24 mouse cellular contexts compared by ENCODE assay signal in the genomic region with DNA sequence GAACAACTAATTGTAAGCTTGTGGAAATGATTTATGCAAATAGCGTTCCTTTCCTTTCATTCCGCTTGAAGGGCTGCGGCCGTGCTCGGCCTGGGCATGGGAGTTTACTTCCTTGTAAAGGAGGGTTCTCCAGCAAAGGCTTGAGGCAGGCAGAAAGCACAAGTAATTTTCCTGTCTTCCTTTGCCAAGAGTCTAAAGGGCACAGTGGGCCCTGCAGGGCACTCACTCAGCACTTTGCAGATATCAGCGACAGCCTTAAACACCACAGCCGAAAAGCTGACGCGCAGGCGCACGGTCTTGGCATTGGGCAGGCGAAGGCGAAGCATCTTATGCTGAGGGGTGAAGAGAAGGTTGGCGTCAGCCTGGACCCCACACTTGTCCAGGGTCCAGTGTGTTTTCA. TPM values are rescaled to one million over a fixed set of nuclear protein-coding genes. Genes with fewer than 3 reads are reported as not detected.
A peak's percentile ranks its signal among the peaks of the same experiment; 100 is the strongest.
DNase-seq lines count a peak whose midpoint lies in the region; ATAC-seq and TF ChIP-seq lines count a peak whose summit lies in the region.
"Had no signal": no experiment of that assay in that cellular context is flagged by ENCODE, and none has a peak within 500 bp of the region (broad histone marks: within the 10 kb centered on the region; RNA-seq: fewer than 3 reads in every experiment).

No protein-coding gene starts in this region.

- H3K4me2 ChIP-seq in lung, postnatal 0 days (replicated peaks; ENCODE audit: low read depth, low read length), result no peak overlapping the region
- no peak overlapping the region for H3K4me2 ChIP-seq in intestine, postnatal 0 days (replicated peaks; ENCODE audit: low read depth)
- no peak overlapping the region for H3K4me2 ChIP-seq in stomach, embryonic 16.5 days (ENCODE audit: low read depth, low read length)
- H3K4me2 ChIP-seq: midbrain, embryonic 11.5 days; neural tube, embryonic 15.5 days had no signal

- H3K27me3 ChIP-seq in lung, postnatal 0 days (replicated peaks; ENCODE audit: insufficient read depth, low read length), result no peaks in the 10 kb centered on the region
- H3K27me3 ChIP-seq in intestine, postnatal 0 days (replicated peaks; ENCODE audit: control insufficient read depth, insufficient read depth, low read length), result no peaks in the 10 kb centered on the region
- H3K27me3 ChIP-seq in stomach, embryonic 16.5 days (ENCODE audit: control insufficient read depth, insufficient read depth, low read length), result peaks cover 9% of the 10 kb centered on the region; the same call in 1 of the 2 replicates

- peak; percentile 32 for DNase-seq in lung, postnatal 0 days (ENCODE audit: low spot score)
- DNase-seq in lung, postnatal 14 days, result no peak
- DNase-seq in kidney, postnatal 10 days, result peak; percentile 64
- no peak for DNase-seq in left cerebral cortex, adult 8-10 months (ENCODE audit: low spot score in 2 of 2)
- DNase-seq in embryo, embryonic 9.5 days (ENCODE audit: extremely low spot score), result no peak
- no peak for DNase-seq in heart, postnatal 14 days
- DNase-seq: adrenal gland, postnatal 10 days; cerebellum, adult 18-20 months; gastrocnemius, adult 2 months; heart, adult 11 months; layer of hippocampus, adult 9-11 months; liver; liver, postnatal 0 days; retina, postnatal 1 day had no signal

- intact Hi-C loops in heart, postnatal 14 days (cut with DNase I), result no loop called here

- no peak overlapping the region for H3K27ac ChIP-seq in lung, postnatal 0 days (ENCODE audit: low read length)
- H3K27ac ChIP-seq in intestine, postnatal 0 days (ENCODE audit: low read depth, low read length), result peak overlapping the region; percentile 64
- 0 out of 2 replicates have a peak overlapping the region, but pooled peaks have one; percentile 5 for H3K27ac ChIP-seq in stomach, embryonic 16.5 days (ENCODE audit: low read length)
- H3K27ac ChIP-seq: gastrocnemius, adult 2 months; hindbrain, embryonic 10.5 days; macrophage; neural tube, embryonic 15.5 days had no signal

- no peak overlapping the region for H3K9ac ChIP-seq in lung, postnatal 0 days (replicated peaks; ENCODE audit: low read depth)
- H3K9ac ChIP-seq in intestine, postnatal 0 days (ENCODE audit: low read depth, low read length), result no peak overlapping the region
- no peak overlapping the region for H3K9ac ChIP-seq in stomach, embryonic 16.5 days (ENCODE audit: low read length)
- H3K9ac ChIP-seq: liver, postnatal 0 days; neural tube, embryonic 15.5 days had no signal

- no peaks in the 10 kb centered on the region for H3K4me1 ChIP-seq in lung, postnatal 0 days (ENCODE audit: insufficient read depth, low read depth, low read length)
- 0 out of 2 replicates have a peak, but pooled peaks cover 5% of the 10 kb centered on the region for H3K4me1 ChIP-seq in intestine, postnatal 0 days (replicated peaks; ENCODE audit: control insufficient read depth, insufficient read depth, low read length)
- no peaks in the 10 kb centered on the region for H3K4me1 ChIP-seq in stomach, embryonic 16.5 days (ENCODE audit: control insufficient read depth, insufficient read depth, low read length)
- H3K4me1 ChIP-seq: hindbrain, embryonic 10.5 days; neural tube, embryonic 15.5 days had no signal

- no peaks in the 10 kb centered on the region for H3K36me3 ChIP-seq in lung, postnatal 0 days (ENCODE audit: insufficient read depth, low read length)
- H3K36me3 ChIP-seq in intestine, postnatal 0 days (ENCODE audit: control insufficient read depth, insufficient read depth), result peaks cover 4% of the 10 kb centered on the region; the same call in 1 of the 2 replicates
- H3K36me3 ChIP-seq in stomach, embryonic 16.5 days (ENCODE audit: control insufficient read depth, insufficient read depth, low read length), result peaks cover 5% of the 10 kb centered on the region; the same call in 1 of the 2 replicates
- H3K36me3 ChIP-seq: hindbrain, embryonic 10.5 days; neural tube, embryonic 15.5 days had no signal

- WGBS in lung, postnatal 0 days, result 75% methylated on average over 14 of the region's 14 CpGs
- 41% methylated on average over 14 of the region's 14 CpGs for WGBS in intestine, postnatal 0 days
- 76% methylated on average over 14 of the region's 14 CpGs for WGBS in stomach, embryonic 16.5 days

- TF ChIP-seq EP300 in lung, postnatal 0 days (IDR thresholded peaks at IDR 0.05), result no peak

- ATAC-seq in lung, postnatal 0 days, result no peak; the same call in 1 of the 2 replicates
- ATAC-seq in intestine, postnatal 0 days, result peak; percentile 96
- ATAC-seq in stomach, embryonic 16.5 days (ENCODE audit: insufficient read depth, low FRiP score), result peak; percentile 78; the same call in 1 of the 2 replicates
- ATAC-seq: forebrain, embryonic 16.5 days; liver, postnatal 0 days had no signal

- H3K9me3 ChIP-seq in lung, postnatal 0 days (ENCODE audit: low read length), result no peaks in the 10 kb centered on the region
- no peaks in the 10 kb centered on the region for H3K9me3 ChIP-seq in intestine, postnatal 0 days (ENCODE audit: control insufficient read depth)
- H3K9me3 ChIP-seq in stomach, embryonic 16.5 days (replicated peaks; ENCODE audit: control insufficient read depth, low read length), result no peaks in the 10 kb centered on the region
- H3K9me3 ChIP-seq: hindbrain, embryonic 10.5 days; neural tube, embryonic 15.5 days had no signal

- no peak for TF ChIP-seq CTCF in lung, postnatal 0 days (IDR thresholded peaks at IDR 0.05)
- no peak for TF ChIP-seq CTCF in intestine, postnatal 0 days (IDR thresholded peaks at IDR 0.05; ENCODE audit: low read depth)

- no peak overlapping the region for H3K4me3 ChIP-seq in lung, postnatal 0 days (ENCODE audit: low read depth, low read length)
- no peak overlapping the region for H3K4me3 ChIP-seq in intestine, postnatal 0 days (ENCODE audit: low read depth, low read length)
- no peak overlapping the region for H3K4me3 ChIP-seq in stomach, embryonic 16.5 days (replicated peaks; ENCODE audit: low read length)
- H3K4me3 ChIP-seq: erythroblast, embryonic 14.5 days; gastrocnemius, adult 2 months; hindbrain, embryonic 10.5 days; neural tube, embryonic 15.5 days had no signal

RNA-seq across cellular contexts. Expression of a gene that starts 6.7 kb away (rescaled TPM):
- 1.5 and 3.1 TPM in 2 replicates for polyA plus RNA-seq in lung, postnatal 0 days (2015; fragmentation: Nextera tagmentation; extraction: Ambion mirVana)
- polyA plus RNA-seq in intestine, postnatal 0 days (2015; fragmentation: Nextera tagmentation; extraction: Ambion mirVana), result 69.7 and 77.5 TPM in 2 replicates
- 45.0 and 50.9 TPM in 2 replicates for polyA plus RNA-seq in stomach, embryonic 16.5 days (2015; fragmentation: Nextera tagmentation; extraction: Ambion mirVana)
- total RNA-seq in left cerebral cortex, adult 8-10 months (2022), result 1 to 10 TPM in 3 of 4 experiments, under 1 TPM in 1; 0.82 to 2.1 (median 1.2) TPM
- under 1 TPM in 1 of 2 experiments, not detected in 1; 0.10 TPM for total RNA-seq in heart, postnatal 14 days (2021)
- total RNA-seq: CH12.LX; gastrocnemius, adult 2 months had no signal
- polyA plus RNA-seq: forebrain, embryonic 16.5 days; heart, embryonic 14.5 days; macrophage; neural tube, embryonic 15.5 days had no signal

RNA-seq across cellular contexts. Expression of a gene that starts 58.4 kb away (rescaled TPM):
- polyA plus RNA-seq in lung, postnatal 0 days (2015; fragmentation: Nextera tagmentation; extraction: Ambion mirVana), result 8.0 and 9.2 TPM in 2 replicates
- 9.5 and 9.8 TPM in 2 replicates for polyA plus RNA-seq in intestine, postnatal 0 days (2015; fragmentation: Nextera tagmentation; extraction: Ambion mirVana)
- 9.5 and 11.5 TPM in 2 replicates for polyA plus RNA-seq in stomach, embryonic 16.5 days (2015; fragmentation: Nextera tagmentation; extraction: Ambion mirVana)
- total RNA-seq in left cerebral cortex, adult 8-10 months (2022), result under 1 TPM; 0.11 to 0.65 (median 0.34) TPM
- 1 to 10 TPM; 7.2 to 8.0 TPM for total RNA-seq in heart, postnatal 14 days (2021)
- total RNA-seq: CH12.LX; gastrocnemius, adult 2 months had no signal
- polyA plus RNA-seq: erythroblast, embryonic 14.5 days; macrophage had no signal

Comparison
In these comparisons a context has a peak if more than half of its experiments do, and no peak if none do; other contexts are left out.
1. DNase-seq: peak in lung, postnatal 0 days (single experiment) and kidney, postnatal 10 days (single experiment); none in lung, postnatal 14 days (single experiment), left cerebral cortex, adult 8-10 months (0 of 2), embryo, embryonic 9.5 days (single experiment) and heart, postnatal 14 days (0 of 2).
2. RNA of a gene that starts 6.7 kb away (polyA plus RNA-seq): 69.7 to 77.5 TPM in intestine, postnatal 0 days and 45.0 to 50.9 TPM in stomach, embryonic 16.5 days; 1.5 to 3.1 TPM in lung, postnatal 0 days; every median in the first group is over 10 times any median in the second.